Mouse (Mus musculus) cerebellum, adult 2 months (tissue): Measurements from ENCODE around the gene Sec31b. TPM values are rescaled to one million over a fixed set of nuclear protein-coding genes. Genes with fewer than 3 reads are reported as not detected.

ENCODE experiments used
- DNase-seq, 2 experiments: peaks; one replicate each; pipeline ENCODE4 v3.0.0; 2021
- H3K27ac ChIP-seq: fragments of 200-500 bp; 2 replicates; pipeline ENCODE4 v1.5.1; 2012; ENCODE audit warnings: low read length, control low read depth, inconsistent platforms; ENCODE audit not compliant: insufficient read depth
- H3K27me3 ChIP-seq: fragments of 200-500 bp; 2 replicates; pipeline ENCODE4 v1.6.1; 2012; ENCODE audit warnings: inconsistent platforms, mild to moderate bottlenecking, low read length, moderate library complexity; ENCODE audit not compliant: control insufficient read depth, insufficient read depth
- H3K4me1 ChIP-seq: fragments of 200-500 bp; 2 replicates; pipeline ENCODE4 v1.6.1; 2011; ENCODE audit warnings: low read length; ENCODE audit not compliant: control insufficient read depth, insufficient read depth
- H3K4me3 ChIP-seq: fragments of 200-500 bp; replicated peaks from 2 replicates; pipeline ENCODE3; 2011; ENCODE audit warnings: mild to moderate bottlenecking, low read depth, low read length, control low read depth; ENCODE audit not compliant: insufficient read depth
- CTCF ChIP-seq: fragments of 200-500 bp; IDR thresholded peaks from 2 replicates; pipeline ENCODE4 v1.5.1; 2011; ENCODE audit warnings: low read depth, mild to moderate bottlenecking, control low read depth, low read length, moderate library complexity, borderline replicate concordance; ENCODE audit not compliant: insufficient read depth
- POLR2A ChIP-seq: fragments of 200-500 bp; IDR thresholded peaks from 2 replicates; pipeline ENCODE4 v1.6.1; 2011; ENCODE audit warnings: low read length, control low read depth, borderline replicate concordance; ENCODE audit not compliant: insufficient read depth
- WGBS: fragments of 180-500 bp; shearing (Covaris S2); methylation state at CpG from one replicate; pipeline ENCODE4 v1.1.7; 2018; 5-methylcytosine and 5-hydroxymethylcytosine counted together
- polyA plus RNA-seq: library from polyadenylated mRNA; depleted of rRNA; stranded (reverse); fragments of >200 nt; gene quantifications from 2 replicates; pipeline ENCODE4 v1.2.3, GENCODE M21; 2012

Sec31b gene
- polyA plus RNA-seq, 1 experiment = 0.57 TPM

GRCm38 (mm10) chr19:44582103-44582502 is 36.4 kb upstream of the Sec31b start:
- Histone ChIP-seq H3K4me1 (no peaks in the 10 kb centered on the region), H3K27me3 (no peaks in the 10 kb centered on the region), H3K27ac (no peak overlapping the region), H3K4me3 (no peak overlapping the region)
- no peak for DNase-seq
- TF ChIP-seq CTCF (no peak), POLR2A (no peak)
- 78% methylated on average over 10 of the region's 10 CpGs for WGBS

GRCm38 (mm10) chr19:44578038-44578437 is 32.4 kb upstream of the Sec31b start:
- no peak for TF ChIP-seq CTCF
- TF ChIP-seq POLR2A = no peak
- 77% methylated on average over 1 of the region's 1 CpGs for WGBS
- no peaks in the 10 kb centered on the region for H3K4me1 ChIP-seq
- no peak overlapping the region for H3K27ac ChIP-seq
- H3K4me3 ChIP-seq = no peak overlapping the region
- H3K27me3 ChIP-seq = no peaks in the 10 kb centered on the region
- DNase-seq = no peak

- Histone ChIP-seq H3K4me3 (no peak overlapping the region), H3K27ac (no peak overlapping the region), H3K27me3 (no peaks in the 10 kb centered on the region), H3K4me1 (no peaks in the 10 kb centered on the region)
- 75% methylated on average over 7 of the region's 7 CpGs for WGBS
- TF ChIP-seq POLR2A (no peak), CTCF (no peak)
- DNase-seq = no peak
These were observed 30.6 kb upstream of the Sec31b start for GRCm38 (mm10) chr19:44576275-44576674.

- no peak overlapping the region for H3K27ac ChIP-seq
- H3K4me1 ChIP-seq = peaks cover 3% of the 10 kb centered on the region; the same call in 1 of the 2 replicates
- H3K4me3 ChIP-seq = no peak overlapping the region
- no peaks in the 10 kb centered on the region for H3K27me3 ChIP-seq
- DNase-seq = no peak
- no peak for TF ChIP-seq CTCF
- TF ChIP-seq POLR2A = no peak
- WGBS = 77% methylated on average over 3 of the region's 3 CpGs
These were observed 22.1 kb upstream of the Sec31b start for GRCm38 (mm10) chr19:44567763-44568162.

GRCm38 (mm10) chr19:44564006-44564405 is 18.3 kb upstream of the Sec31b start:
- Histone ChIP-seq H3K27ac (no peak overlapping the region), H3K4me1 (peaks cover 3% of the 10 kb centered on the region; the same call in 1 of the 2 replicates), H3K4me3 (no peak overlapping the region), H3K27me3 (no peaks in the 10 kb centered on the region)
- TF ChIP-seq CTCF = no peak
- no peak for TF ChIP-seq POLR2A
- WGBS = 60% methylated on average over 14 of the region's 14 CpGs
- no peak for DNase-seq

GRCm38 (mm10) chr19:44562652-44563206 is 17.1 kb upstream of the Sec31b start, which contains the start of gene Hif1an:
Gene Hif1an (plus strand): TSS chr19:44562850.
- Histone ChIP-seq H3K4me3 (peak within 1 kb of the TSS; percentile 99), H3K27me3 (no peaks in the 10 kb centered on the region), H3K4me1 (peaks cover 3% of the 10 kb centered on the region; the same call in 1 of the 2 replicates), H3K27ac (peak within 1 kb of the TSS; percentile 52; the same call in 1 of the 2 replicates)
- peak; percentile 74; the same call in 1 of the 2 replicates for TF ChIP-seq POLR2A
- peak; percentile 83 for TF ChIP-seq CTCF
- peak; percentile 95 to 96 for DNase-seq
- under 1% methylated on average over 33 of the region's 33 CpGs for WGBS

GRCm38 (mm10) chr19:44554861-44555590 is 9.4 kb upstream of the Sec31b start, which contains the start of gene Ndufb8:
Gene Ndufb8 (minus strand): TSS chr19:44555440.
- WGBS = under 1% methylated on average over 50 of the region's 50 CpGs
- peaks cover 4% of the 10 kb centered on the region; the same call in 1 of the 2 replicates for H3K4me1 ChIP-seq
- H3K27me3 ChIP-seq = no peaks in the 10 kb centered on the region
- H3K4me3 ChIP-seq = peak within 1 kb of the TSS; percentile 90
- H3K27ac ChIP-seq = peak within 1 kb of the TSS; percentile 94
- TF ChIP-seq POLR2A (peak; percentile 96), CTCF (no peak)
- DNase-seq = peak; percentile 96 to 98
